Mouse (Mus musculus) heart, postnatal 4 days (tissue): ENCODE results near the gene Spata13. TPM values are rescaled to one million over a fixed set of nuclear protein-coding genes. Genes with fewer than 3 reads are reported as not detected.

Source experiments
- DNase-seq: peaks from one replicate; pipeline ENCODE4 v3.0.0; 2021
- total RNA-seq, 2 experiments: library from RNA; stranded (reverse); gene quantifications; 2 replicates each; pipeline ENCODE4 v1.2.3; 2021

The Spata13 gene
- total RNA-seq, 2 experiments from 2014 or later = 50.1 to 52.8 TPM

- DNase-seq = peak; percentile 72
Measured at GRCm38 (mm10) chr14:60790103-60790502, 156.3 kb downstream of the Spata13 start.

- no peak for DNase-seq
Measured at GRCm38 (mm10) chr14:60796600-60797322, 163.0 kb downstream of the Spata13 start.

GRCm38 (mm10) chr14:60797596-60797995 lies 163.8 kb downstream of the Spata13 start:
- no peak for DNase-seq

- no peak for DNase-seq
Measured at GRCm38 (mm10) chr14:60798721-60799120, 164.9 kb downstream of the Spata13 start.

- DNase-seq = no peak
Measured at GRCm38 (mm10) chr14:60799762-60800728, 166.2 kb downstream of the Spata13 start.

- no peak for DNase-seq
Measured at GRCm38 (mm10) chr14:60802026-60802425, 168.2 kb downstream of the Spata13 start.

GRCm38 (mm10) chr14:60804978-60805377 lies 171.2 kb downstream of the Spata13 start:
- DNase-seq = no peak

- no peak for DNase-seq
Measured at GRCm38 (mm10) chr14:60805871-60806270, 172.1 kb downstream of the Spata13 start.

GRCm38 (mm10) chr14:60806891-60807344 lies 173.1 kb downstream of the Spata13 start:
- DNase-seq = no peak

GRCm38 (mm10) chr14:60809881-60810280 lies 176.1 kb downstream of the Spata13 start:
- DNase-seq = no peak

- no peak for DNase-seq
Measured at GRCm38 (mm10) chr14:60811547-60811946, 177.7 kb downstream of the Spata13 start.

Other genes starting within 250 kb of the Spata13 start
- 10 to 100 TPM; 13.0 to 16.1 TPM for gene C1qtnf9, start 134.1 kb downstream of the Spata13 start, total RNA-seq
- 10 to 100 TPM; 48.0 to 50.8 TPM for gene Mipep, start 150.6 kb downstream of the Spata13 start, total RNA-seq